Mouse (Mus musculus): ENCODE measurements around the gene 9330159F19Rik. TPM values are rescaled to one million over a fixed set of nuclear protein-coding genes. Genes with fewer than 3 reads are reported as not detected.

The 9330159F19Rik gene
- polyA plus RNA-seq, 1 experiment from 2014 or later: 29.7 TPM

- H3K27me3 ChIP-seq (ENCODE audit: control insufficient read depth, insufficient read depth, low read length): no peaks in the 10 kb centered on the region
- ATAC-seq (ENCODE audit: low FRiP score) (no peak), DNase-seq (ENCODE audit: low spot score) (no peak)
- H3K27ac ChIP-seq: no peak within 1 kb of the TSS
- H3K36me3 ChIP-seq (replicated peaks; ENCODE audit: control insufficient read depth, insufficient read depth): peaks cover 81% of the 10 kb centered on the region
- no peaks in the 10 kb centered on the region for H3K9me3 ChIP-seq (ENCODE audit: control insufficient read depth, low read length)
- H3K9ac ChIP-seq: no peak within 1 kb of the TSS
- H3K4me2 ChIP-seq (replicated peaks): no peak within 1 kb of the TSS
- no peaks in the 10 kb centered on the region for H3K4me1 ChIP-seq (replicated peaks; ENCODE audit: control insufficient read depth, insufficient read depth, low read length)
- H3K4me3 ChIP-seq (replicated peaks; ENCODE audit: low read length): no peak within 1 kb of the TSS
- WGBS: 92% methylated on average over 7 of the region's 7 CpGs
These were observed 12.8 kb upstream of the 9330159F19Rik start, which contains the start of gene Gm49353 for GRCm38 (mm10) chr10:29198642-29199041. Gene Gm49353 (plus strand): TSS chr10:29198954.

GRCm38 (mm10) chr10:29199835-29200234 is 11.6 kb upstream of the 9330159F19Rik start:
- Histone ChIP-seq H3K4me3 (replicated peaks; ENCODE audit: low read length) (no peak overlapping the region), H3K27ac (no peak overlapping the region), H3K9ac (no peak overlapping the region), H3K27me3 (ENCODE audit: control insufficient read depth, insufficient read depth, low read length) (no peaks in the 10 kb centered on the region), H3K4me2 (replicated peaks) (no peak overlapping the region), H3K9me3 (ENCODE audit: control insufficient read depth, low read length) (no peaks in the 10 kb centered on the region), H3K4me1 (replicated peaks; ENCODE audit: control insufficient read depth, insufficient read depth, low read length) (no peaks in the 10 kb centered on the region), H3K36me3 (replicated peaks; ENCODE audit: control insufficient read depth, insufficient read depth) (peaks cover 81% of the 10 kb centered on the region)
- DNase-seq (ENCODE audit: low spot score) (no peak), ATAC-seq (ENCODE audit: low FRiP score) (no peak)
- 83% methylated on average over 3 of the region's 3 CpGs for WGBS

- H3K27me3 ChIP-seq (ENCODE audit: control insufficient read depth, insufficient read depth, low read length): no peaks in the 10 kb centered on the region
- H3K27ac ChIP-seq: no peak overlapping the region
- 98% methylated on average over 1 of the region's 1 CpGs for WGBS
- peak; percentile 39; the same call in 1 of the 2 replicates for ATAC-seq (ENCODE audit: low FRiP score)
- DNase-seq (ENCODE audit: low spot score): no peak
- no peak overlapping the region for H3K4me3 ChIP-seq (replicated peaks; ENCODE audit: low read length)
- no peak overlapping the region for H3K9ac ChIP-seq
- H3K4me1 ChIP-seq (replicated peaks; ENCODE audit: control insufficient read depth, insufficient read depth, low read length): no peaks in the 10 kb centered on the region
- H3K9me3 ChIP-seq (ENCODE audit: control insufficient read depth, low read length): no peaks in the 10 kb centered on the region
- no peak overlapping the region for H3K4me2 ChIP-seq (replicated peaks)
- H3K36me3 ChIP-seq (replicated peaks; ENCODE audit: control insufficient read depth, insufficient read depth): peaks cover 80% of the 10 kb centered on the region
These were observed 10.8 kb upstream of the 9330159F19Rik start for GRCm38 (mm10) chr10:29200609-29201008.

- peaks cover 52% of the 10 kb centered on the region for H3K36me3 ChIP-seq (replicated peaks; ENCODE audit: control insufficient read depth, insufficient read depth)
- DNase-seq (ENCODE audit: low spot score) (peak; percentile 71), ATAC-seq (ENCODE audit: low FRiP score) (peak; percentile 76)
- no peaks in the 10 kb centered on the region for H3K4me1 ChIP-seq (replicated peaks; ENCODE audit: control insufficient read depth, insufficient read depth, low read length)
- no peak overlapping the region for H3K4me2 ChIP-seq (replicated peaks)
- H3K9ac ChIP-seq: no peak overlapping the region
- H3K27ac ChIP-seq: no peak overlapping the region
- H3K27me3 ChIP-seq (ENCODE audit: control insufficient read depth, insufficient read depth, low read length): no peaks in the 10 kb centered on the region
- H3K9me3 ChIP-seq (ENCODE audit: control insufficient read depth, low read length): no peaks in the 10 kb centered on the region
- no peak overlapping the region for H3K4me3 ChIP-seq (replicated peaks; ENCODE audit: low read length)
These were observed 4.7 kb upstream of the 9330159F19Rik start for GRCm38 (mm10) chr10:29206730-29207129.

GRCm38 (mm10) chr10:29208735-29209134 is 2.7 kb upstream of the 9330159F19Rik start:
- no peaks in the 10 kb centered on the region for H3K4me1 ChIP-seq (replicated peaks; ENCODE audit: control insufficient read depth, insufficient read depth, low read length)
- no peaks in the 10 kb centered on the region for H3K9me3 ChIP-seq (ENCODE audit: control insufficient read depth, low read length)
- ATAC-seq (ENCODE audit: low FRiP score): no peak
- WGBS: 58% methylated on average over 3 of the region's 3 CpGs
- no peaks in the 10 kb centered on the region for H3K27me3 ChIP-seq (ENCODE audit: control insufficient read depth, insufficient read depth, low read length)
- peaks cover 52% of the 10 kb centered on the region for H3K36me3 ChIP-seq (replicated peaks; ENCODE audit: control insufficient read depth, insufficient read depth)
- H3K4me3 ChIP-seq (replicated peaks; ENCODE audit: low read length): no peak overlapping the region
- DNase-seq (ENCODE audit: low spot score): no peak
- H3K9ac ChIP-seq: no peak overlapping the region
- H3K27ac ChIP-seq: no peak overlapping the region
- H3K4me2 ChIP-seq (replicated peaks): no peak overlapping the region

GRCm38 (mm10) chr10:29213534-29214100 is 2.2 kb downstream of the 9330159F19Rik start:
- H3K4me1 ChIP-seq (replicated peaks; ENCODE audit: control insufficient read depth, insufficient read depth, low read length): peaks cover 3% of the 10 kb centered on the region; the same call in 1 of the 2 replicates
- H3K4me3 ChIP-seq (replicated peaks; ENCODE audit: low read length): no peak overlapping the region
- no peaks in the 10 kb centered on the region for H3K27me3 ChIP-seq (ENCODE audit: control insufficient read depth, insufficient read depth, low read length)
- ATAC-seq (ENCODE audit: low FRiP score) (no peak), DNase-seq (ENCODE audit: low spot score) (no peak)
- peaks cover 24% of the 10 kb centered on the region; the same call in 1 of the 2 replicates for H3K36me3 ChIP-seq (replicated peaks; ENCODE audit: control insufficient read depth, insufficient read depth)
- H3K4me2 ChIP-seq (replicated peaks): no peak overlapping the region
- WGBS: 39% methylated on average over 3 of the region's 3 CpGs
- H3K9me3 ChIP-seq (ENCODE audit: control insufficient read depth, low read length): no peaks in the 10 kb centered on the region
- no peak overlapping the region for H3K27ac ChIP-seq
- H3K9ac ChIP-seq: no peak overlapping the region

GRCm38 (mm10) chr10:29216957-29217356 is 5.6 kb downstream of the 9330159F19Rik start:
- DNase-seq (ENCODE audit: low spot score) (no peak), ATAC-seq (ENCODE audit: low FRiP score) (no peak)
- WGBS: 93% methylated on average over 1 of the region's 1 CpGs
- Histone ChIP-seq H3K4me3 (replicated peaks; ENCODE audit: low read length) (no peak overlapping the region), H3K36me3 (replicated peaks; ENCODE audit: control insufficient read depth, insufficient read depth) (peaks cover 28% of the 10 kb centered on the region), H3K9ac (no peak overlapping the region), H3K27me3 (ENCODE audit: control insufficient read depth, insufficient read depth, low read length) (no peaks in the 10 kb centered on the region), H3K4me1 (replicated peaks; ENCODE audit: control insufficient read depth, insufficient read depth, low read length) (peaks cover 3% of the 10 kb centered on the region; the same call in 1 of the 2 replicates), H3K4me2 (replicated peaks) (no peak overlapping the region), H3K27ac (no peak overlapping the region), H3K9me3 (ENCODE audit: control insufficient read depth, low read length) (no peaks in the 10 kb centered on the region)

GRCm38 (mm10) chr10:29217451-29217850 is 6.0 kb downstream of the 9330159F19Rik start:
- Histone ChIP-seq H3K27me3 (ENCODE audit: control insufficient read depth, insufficient read depth, low read length) (no peaks in the 10 kb centered on the region), H3K27ac (no peak overlapping the region), H3K4me1 (replicated peaks; ENCODE audit: control insufficient read depth, insufficient read depth, low read length) (peaks cover 3% of the 10 kb centered on the region; the same call in 1 of the 2 replicates), H3K9me3 (ENCODE audit: control insufficient read depth, low read length) (no peaks in the 10 kb centered on the region), H3K36me3 (replicated peaks; ENCODE audit: control insufficient read depth, insufficient read depth) (peaks cover 30% of the 10 kb centered on the region), H3K4me3 (replicated peaks; ENCODE audit: low read length) (no peak overlapping the region), H3K9ac (no peak overlapping the region), H3K4me2 (replicated peaks) (no peak overlapping the region)
- DNase-seq (ENCODE audit: low spot score) (no peak), ATAC-seq (ENCODE audit: low FRiP score) (0 out of 2 replicates have a peak, but pooled peaks have one; percentile 48)
- 45% methylated on average over 2 of the region's 2 CpGs for WGBS

GRCm38 (mm10) chr10:29225329-29225728 is 13.9 kb downstream of the 9330159F19Rik start:
- H3K4me2 ChIP-seq (replicated peaks): no peak overlapping the region
- H3K9me3 ChIP-seq (ENCODE audit: control insufficient read depth, low read length): no peaks in the 10 kb centered on the region
- H3K27me3 ChIP-seq (ENCODE audit: control insufficient read depth, insufficient read depth, low read length): no peaks in the 10 kb centered on the region
- no peak overlapping the region for H3K27ac ChIP-seq
- peaks cover 80% of the 10 kb centered on the region for H3K36me3 ChIP-seq (replicated peaks; ENCODE audit: control insufficient read depth, insufficient read depth)
- ATAC-seq (ENCODE audit: low FRiP score): no peak
- H3K9ac ChIP-seq: no peak overlapping the region
- no peak overlapping the region for H3K4me3 ChIP-seq (replicated peaks; ENCODE audit: low read length)
- 92% methylated on average over 4 of the region's 4 CpGs for WGBS
- DNase-seq (ENCODE audit: low spot score): no peak
- H3K4me1 ChIP-seq (replicated peaks; ENCODE audit: control insufficient read depth, insufficient read depth, low read length): no peaks in the 10 kb centered on the region

GRCm38 (mm10) chr10:29231208-29231607 is 19.8 kb downstream of the 9330159F19Rik start:
- no peaks in the 10 kb centered on the region for H3K4me1 ChIP-seq (replicated peaks; ENCODE audit: control insufficient read depth, insufficient read depth, low read length)
- H3K27me3 ChIP-seq (ENCODE audit: control insufficient read depth, insufficient read depth, low read length): no peaks in the 10 kb centered on the region
- no peak overlapping the region for H3K27ac ChIP-seq
- no peak overlapping the region for H3K4me2 ChIP-seq (replicated peaks)
- no peak overlapping the region for H3K9ac ChIP-seq
- H3K4me3 ChIP-seq (replicated peaks; ENCODE audit: low read length): no peak overlapping the region
- peak; percentile 22 for DNase-seq (ENCODE audit: low spot score)
- no peak for ATAC-seq (ENCODE audit: low FRiP score)
- H3K9me3 ChIP-seq (ENCODE audit: control insufficient read depth, low read length): no peaks in the 10 kb centered on the region
- peaks cover 44% of the 10 kb centered on the region for H3K36me3 ChIP-seq (replicated peaks; ENCODE audit: control insufficient read depth, insufficient read depth)
- 88% methylated on average over 2 of the region's 2 CpGs for WGBS
